Mouse (Mus musculus) stomach, postnatal 0 days (tissue): ENCODE results near the gene Ino80. TPM values are rescaled to one million over a fixed set of nuclear protein-coding genes. Genes with fewer than 3 reads are reported as not detected.
A peak's percentile ranks its signal among the peaks of the same experiment; 100 is the strongest.

Experiments used
- ATAC-seq: fragments of 200-750 bp; cut with Nextera tagmentation; 2 replicates; pipeline ENCODE4 v1.8.0; 2017; ENCODE audit not compliant: low FRiP score, low TSS enrichment
- DNase-seq: peaks from one replicate; pipeline ENCODE4 v3.0.0-alpha.2; 2016; ENCODE audit warnings: low spot score
- H3K27ac ChIP-seq: fragments of 300-500 bp; sonication (generic); replicated peaks from 2 replicates; pipeline ENCODE4 v1.5.1; 2014; ENCODE audit warnings: mild to moderate bottlenecking, control low read depth
- H3K27me3 ChIP-seq: fragments of 300-500 bp; sonication (generic); 2 replicates; pipeline ENCODE4 v1.6.1; 2014; ENCODE audit warnings: low read length; ENCODE audit not compliant: control insufficient read depth, insufficient read depth
- H3K36me3 ChIP-seq: fragments of 300-500 bp; sonication (generic); 2 replicates; pipeline ENCODE4 v1.6.1; 2014; ENCODE audit warnings: low read length, mixed read lengths; ENCODE audit not compliant: control insufficient read depth, insufficient read depth
- H3K4me1 ChIP-seq: fragments of 300-500 bp; sonication (generic); replicated peaks from 2 replicates; pipeline ENCODE4 v1.6.1; 2014; ENCODE audit warnings: antibody characterized with exemption; ENCODE audit not compliant: control insufficient read depth, insufficient read depth
- H3K4me2 ChIP-seq: fragments of 300-500 bp; sonication (generic); replicated peaks from 2 replicates; pipeline ENCODE4 v1.6.1; 2014; ENCODE audit warnings: low read depth, mild to moderate bottlenecking, control low read depth, moderate library complexity
- H3K4me3 ChIP-seq: fragments of 300-500 bp; sonication (generic); 2 replicates; pipeline ENCODE4 v1.5.1; 2014; ENCODE audit warnings: low read depth, low read length, control low read depth
- H3K9ac ChIP-seq: fragments of 300-500 bp; sonication (generic); 2 replicates; pipeline ENCODE4 v1.6.1; 2014; ENCODE audit warnings: mild to moderate bottlenecking, low read length, control low read depth, mixed read lengths
- H3K9me3 ChIP-seq: fragments of 300-500 bp; sonication (generic); 2 replicates; pipeline ENCODE4 v1.6.1; 2016; ENCODE audit warnings: low read length; ENCODE audit not compliant: control insufficient read depth
- CTCF ChIP-seq: IDR thresholded peaks from 2 replicates; pipeline ENCODE4 v1.5.1; 2016; ENCODE audit warnings: antibody characterized with exemption, low read depth, mild to moderate bottlenecking, moderate library complexity
- EP300 ChIP-seq: optimal IDR thresholded peaks from 2 replicates; pipeline ENCODE3; 2016; ENCODE audit warnings: antibody characterized with exemption
- WGBS: fragments of 180-500 bp; shearing (Covaris S2); extraction: QIAGEN DNeasy Blood & Tissue Kit; methylation state at CpG from one replicate; pipeline ENCODE4 v1.1.7; 2014; 5-methylcytosine and 5-hydroxymethylcytosine counted together
- polyA plus RNA-seq: library from polyadenylated mRNA; unstranded; fragments of >200 nt; fragmentation: Nextera tagmentation; extraction: Ambion mirVana; gene quantifications from 2 replicates; pipeline ENCODE4 v1.2.1, GENCODE M21; 2015

The Ino80 gene
- polyA plus RNA-seq, 1 experiment from 2014 or later = 2.0 TPM

DNA sequence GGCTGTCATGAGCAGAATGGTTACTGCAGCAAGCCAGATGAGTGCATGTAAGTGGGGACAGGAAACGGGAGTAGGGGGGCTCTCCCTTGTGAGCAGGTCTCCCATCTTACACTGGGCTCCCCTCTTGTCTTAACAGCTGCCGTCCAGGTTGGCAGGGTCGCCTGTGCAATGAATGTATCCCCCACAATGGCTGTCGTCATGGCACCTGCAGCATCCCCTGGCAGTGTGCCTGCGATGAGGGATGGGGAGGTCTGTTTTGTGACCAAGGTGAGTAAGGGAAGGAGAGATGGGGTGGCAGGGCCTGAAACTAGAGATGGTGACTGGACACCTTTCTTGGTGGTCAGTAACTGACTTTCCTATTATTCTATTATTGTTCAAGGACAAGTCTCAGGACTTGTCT is 148.9 kb downstream of the Ino80 start:
- H3K27me3 ChIP-seq = peaks cover 11% of the 10 kb centered on the region; the same call in 1 of the 2 replicates
- H3K4me3 ChIP-seq = no peak overlapping the region

DNA sequence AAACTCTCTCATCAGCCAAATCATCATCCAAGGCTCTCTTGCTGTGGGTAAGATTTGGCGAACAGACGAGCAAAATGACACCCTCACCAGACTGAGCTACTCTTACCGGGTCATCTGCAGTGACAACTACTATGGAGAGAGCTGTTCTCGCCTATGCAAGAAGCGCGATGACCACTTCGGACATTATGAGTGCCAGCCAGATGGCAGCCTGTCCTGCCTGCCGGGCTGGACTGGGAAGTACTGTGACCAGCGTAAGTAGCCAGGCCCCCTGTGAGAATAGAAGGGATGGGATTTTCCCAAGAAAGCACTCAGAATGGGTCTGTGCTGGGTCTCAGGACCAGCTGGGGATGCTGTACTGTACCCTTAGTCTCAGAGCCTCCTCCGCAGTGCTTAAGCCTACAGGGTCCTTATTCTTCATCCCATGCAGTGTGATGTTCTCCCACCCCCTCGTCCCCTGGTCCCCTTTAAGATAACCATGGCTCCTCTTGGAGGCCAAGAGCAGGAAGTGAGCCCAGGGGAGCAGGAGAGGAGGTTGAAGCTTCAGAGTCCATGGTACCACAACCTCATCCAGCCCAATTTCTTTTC is 149.5 kb downstream of the Ino80 start:
- Histone ChIP-seq H3K27ac (no peak overlapping the region), H3K27me3 (peaks cover 11% of the 10 kb centered on the region; the same call in 1 of the 2 replicates), H3K4me1 (no peaks in the 10 kb centered on the region; the same call in 1 of the 2 replicates), H3K9me3 (no peaks in the 10 kb centered on the region), H3K36me3 (no peaks in the 10 kb centered on the region; the same call in 1 of the 2 replicates), H3K9ac (no peak overlapping the region), H3K4me3 (no peak overlapping the region), H3K4me2 (peak overlapping the region; percentile 21; the same call in 1 of the 2 replicates)
- ATAC-seq (no peak), DNase-seq (no peak)
- TF ChIP-seq EP300 = no peak
- TF ChIP-seq CTCF = no peak
- 45% methylated on average over 11 of the region's 11 CpGs for WGBS

More for the DNA sequence above, 148.9 kb downstream of the Ino80 start:
- no peaks in the 10 kb centered on the region for H3K9me3 ChIP-seq
- H3K4me1 ChIP-seq = no peaks in the 10 kb centered on the region; the same call in 1 of the 2 replicates
- H3K36me3 ChIP-seq = no peaks in the 10 kb centered on the region; the same call in 1 of the 2 replicates
- ATAC-seq (no peak), DNase-seq (peak; percentile 15)
- peak overlapping the region; percentile 21; the same call in 1 of the 2 replicates for H3K4me2 ChIP-seq
- 38% methylated on average over 5 of the region's 5 CpGs for WGBS
- H3K27ac ChIP-seq = no peak overlapping the region
- no peak for TF ChIP-seq EP300
- no peak for TF ChIP-seq CTCF
- H3K9ac ChIP-seq = no peak overlapping the region

DNA sequence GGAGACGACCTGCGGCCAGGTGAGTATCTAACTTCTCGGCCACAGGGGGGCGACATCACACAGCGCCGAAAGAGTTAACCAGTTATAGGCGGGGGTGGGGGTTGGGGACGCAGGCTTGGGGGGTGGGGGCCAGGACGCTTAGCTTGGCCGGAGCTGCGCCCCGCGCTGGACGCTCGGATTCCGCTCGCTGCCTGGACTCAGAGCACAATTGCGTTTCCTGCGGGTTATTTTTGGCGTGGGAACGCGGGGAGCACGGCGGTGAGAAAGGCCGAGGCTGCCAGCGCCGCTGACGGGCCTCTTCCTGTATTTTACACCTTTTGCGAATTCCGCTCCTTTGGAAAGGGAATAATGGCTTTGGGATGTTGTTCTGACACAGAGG is 150.4 kb downstream of the Ino80 start:
- peak overlapping the region; percentile 65 for H3K9ac ChIP-seq
- no peaks in the 10 kb centered on the region for H3K36me3 ChIP-seq
- DNase-seq = peak; percentile 72
- peaks cover 4% of the 10 kb centered on the region for H3K4me1 ChIP-seq
- H3K4me2 ChIP-seq = peak overlapping the region; percentile 88
- no peaks in the 10 kb centered on the region for H3K9me3 ChIP-seq
- no peak for ATAC-seq
- peak overlapping the region; percentile 55 for H3K4me3 ChIP-seq
- peaks cover 15% of the 10 kb centered on the region; the same call in 1 of the 2 replicates for H3K27me3 ChIP-seq
- H3K27ac ChIP-seq = no peak overlapping the region
- under 1% methylated on average over 29 of the region's 30 CpGs for WGBS
- TF ChIP-seq CTCF (peak; percentile 68), EP300 (no peak)

DNA sequence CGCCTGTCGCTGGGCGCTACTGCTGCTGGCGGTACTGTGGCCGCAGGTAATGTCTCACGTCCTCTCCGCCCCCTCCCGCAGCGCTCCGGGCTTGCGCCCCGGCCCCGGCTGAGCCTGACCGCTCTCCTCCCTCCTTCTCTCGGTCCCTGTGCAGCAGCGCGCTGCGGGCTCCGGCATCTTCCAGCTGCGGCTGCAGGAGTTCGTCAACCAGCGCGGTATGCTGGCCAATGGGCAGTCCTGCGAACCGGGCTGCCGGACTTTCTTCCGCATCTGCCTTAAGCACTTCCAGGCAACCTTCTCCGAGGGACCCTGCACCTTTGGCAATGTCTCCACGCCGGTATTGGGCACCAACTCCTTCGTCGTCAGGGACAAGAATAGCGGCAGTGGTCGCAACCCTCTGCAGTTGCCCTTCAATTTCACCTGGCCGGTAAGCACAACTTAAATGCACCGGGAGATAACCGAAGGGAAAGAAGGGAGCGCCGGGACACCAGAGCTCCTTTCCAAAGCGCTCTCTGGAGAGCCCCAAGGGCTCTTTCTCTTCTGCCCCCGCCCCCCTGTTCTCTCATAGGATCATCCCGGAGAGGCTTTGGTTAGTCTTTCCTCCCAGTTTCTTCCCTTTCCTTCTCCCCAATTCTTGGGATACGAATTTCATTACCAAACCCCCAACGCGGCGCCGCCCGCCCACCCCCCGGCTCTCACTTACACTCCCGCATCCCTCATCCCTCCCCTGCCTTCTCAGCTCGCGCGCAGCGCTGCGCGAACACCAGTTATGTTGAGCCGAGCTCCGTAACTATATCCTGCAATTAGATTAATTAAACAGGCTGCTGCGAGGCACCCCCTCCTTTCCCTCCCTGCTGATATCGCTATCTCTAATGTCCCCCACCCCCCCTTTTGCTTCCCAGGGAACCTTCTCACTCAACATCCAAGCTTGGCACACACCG is 151.1 kb downstream of the Ino80 start:
- Histone ChIP-seq H3K9me3 (no peaks in the 10 kb centered on the region), H3K27ac (peak overlapping the region; percentile 75), H3K4me1 (peaks cover 7% of the 10 kb centered on the region), H3K9ac (peak overlapping the region; percentile 65), H3K27me3 (peaks cover 15% of the 10 kb centered on the region; the same call in 1 of the 2 replicates), H3K4me3 (peak overlapping the region; percentile 55), H3K36me3 (no peaks in the 10 kb centered on the region), H3K4me2 (peak overlapping the region; percentile 88)
- ATAC-seq (no peak), DNase-seq (peak; percentile 51)
- under 1% methylated on average over 54 of the region's 61 CpGs for WGBS
- TF ChIP-seq CTCF (no peak), EP300 (no peak)

DNA sequence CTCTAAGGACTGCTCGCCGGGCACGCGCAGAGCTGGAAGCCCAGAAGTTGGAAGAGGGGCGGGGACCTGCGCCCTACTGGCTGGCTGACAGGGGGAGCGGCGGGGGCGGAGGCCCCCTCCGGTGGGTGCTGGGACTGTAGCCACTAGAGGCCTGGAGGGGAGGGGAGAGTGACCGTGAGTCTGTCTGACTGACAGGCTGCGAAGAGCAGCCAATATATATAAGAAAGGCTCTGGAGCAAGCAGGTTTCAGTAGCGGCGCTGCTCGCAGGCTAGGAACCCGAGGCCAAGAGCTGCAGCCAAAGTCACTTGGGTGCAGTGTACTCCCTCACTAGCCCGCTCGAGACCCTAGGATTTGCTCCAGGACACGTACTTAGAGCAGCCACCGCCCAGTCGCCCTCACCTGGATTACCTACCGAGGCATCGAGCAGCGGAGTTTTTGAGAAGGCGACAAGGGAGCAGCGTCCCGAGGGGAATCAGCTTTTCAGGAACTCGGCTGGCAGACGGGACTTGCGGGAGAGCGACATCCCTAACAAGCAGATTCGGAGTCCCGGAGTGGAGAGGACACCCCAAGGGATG is 151.8 kb downstream of the Ino80 start, which contains the start of gene Dll4:
Gene Dll4, plus strand, starts transcription at position 217 of the 576 bp plus-strand sequence.
- under 1% methylated on average over 33 of the region's 33 CpGs for WGBS
- H3K4me1 ChIP-seq = peaks cover 7% of the 10 kb centered on the region

More for the DNA sequence above, 151.8 kb downstream of the Ino80 start, which contains the start of gene Dll4:
- DNase-seq = peak; percentile 89
- peak; percentile 73 for ATAC-seq
- Histone ChIP-seq H3K4me2 (peak within 1 kb of the TSS; percentile 88), H3K4me3 (peak within 1 kb of the TSS; percentile 55), H3K9ac (peak within 1 kb of the TSS; percentile 65), H3K27me3 (peaks cover 15% of the 10 kb centered on the region; the same call in 1 of the 2 replicates), H3K27ac (peak within 1 kb of the TSS; percentile 75), H3K9me3 (no peaks in the 10 kb centered on the region), H3K36me3 (no peaks in the 10 kb centered on the region)
- TF ChIP-seq CTCF = peak; percentile 41
- no peak for TF ChIP-seq EP300
